Mouse (Mus musculus) megakaryocyte, embryonic 14.5 days (primary cell): ENCODE measurements at regions not wholly inside any gene's neighbourhood (a gene's known extent, or its start where the extent isn't known, plus 50 kb on each side); places are given as distances from the start of the nearest gene placed in this dataset.

ENCODE experiments used
- FLI1 ChIP-seq: IDR thresholded peaks from 2 replicates; pipeline ENCODE4 v1.6.1; 2012; ENCODE audit warnings: low read length, inconsistent platforms, mixed read lengths
- GATA1 ChIP-seq: IDR thresholded peaks from 3 replicates; pipeline ENCODE4 v1.6.1; 2012; ENCODE audit warnings: mixed read lengths, low read length, inconsistent platforms, borderline replicate concordance

- TF ChIP-seq GATA1 (no peak), FLI1 (no peak)
These were observed 75.4 kb downstream of the Prl2c2 start for GRCm38 (mm10) chr13:12929806-12930205.
